27 mouse cellular contexts compared by ENCODE assay signal in the genomic region with DNA sequence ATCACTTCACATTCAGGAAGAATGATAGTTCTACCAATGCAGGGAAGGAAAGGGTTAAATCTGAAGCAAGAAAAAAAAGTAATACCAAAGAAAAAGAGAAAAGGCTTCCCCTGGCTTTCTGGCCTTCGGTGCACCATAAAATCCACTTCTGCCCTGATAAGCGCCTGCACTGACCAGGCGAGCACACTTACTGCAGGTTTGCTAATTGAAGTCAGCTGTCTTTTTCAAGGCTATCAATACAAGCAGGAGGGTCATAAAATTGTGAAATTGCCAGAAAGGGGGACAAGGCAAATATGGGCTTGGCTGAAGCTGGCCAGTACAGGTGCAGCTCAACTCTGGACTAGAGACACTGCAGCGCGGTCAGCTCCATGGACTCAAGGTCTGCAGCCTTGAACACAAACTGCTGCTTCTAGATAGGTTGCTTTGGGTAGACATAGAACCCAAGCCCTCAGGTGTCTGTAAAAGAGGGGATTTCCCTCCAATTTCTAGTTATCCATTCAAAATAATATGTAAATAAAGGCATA.
"Had no signal": no experiment of that assay in that cellular context is flagged by ENCODE, and none has a peak within 500 bp of the region (broad histone marks: within the 10 kb centered on the region; RNA-seq: fewer than 3 reads in every experiment).

No protein-coding gene starts in this region.

- H3K4me1 ChIP-seq: heart, embryonic 13.5 days; heart, embryonic 15.5 days; hindbrain, embryonic 15.5 days; limb, embryonic 15.5 days; liver, embryonic 12.5 days had no signal

- H3K4me2 ChIP-seq: heart, embryonic 11.5 days; heart, embryonic 13.5 days; heart, embryonic 15.5 days; hindbrain, embryonic 13.5 days; hindbrain, embryonic 15.5 days; kidney, embryonic 15.5 days; limb, embryonic 13.5 days; limb, embryonic 15.5 days; liver, embryonic 12.5 days had no signal

- H3K4me3 ChIP-seq: gastrocnemius, adult 2 months; heart, adult 2 months; heart, embryonic 13.5 days; heart, embryonic 15.5 days; hindbrain, embryonic 13.5 days; hindbrain, embryonic 15.5 days; kidney, embryonic 15.5 days; limb, embryonic 13.5 days; limb, embryonic 15.5 days; liver, embryonic 12.5 days had no signal

- H3K27ac ChIP-seq: gastrocnemius, adult 2 months; heart, adult 2 months; heart, embryonic 13.5 days; heart, embryonic 15.5 days; hindbrain, embryonic 13.5 days; hindbrain, embryonic 15.5 days; hindbrain, postnatal 0 days; kidney, embryonic 15.5 days; kidney, postnatal 0 days; limb, embryonic 13.5 days; limb, embryonic 15.5 days; liver, embryonic 12.5 days; liver, embryonic 14.5 days had no signal

- DNase-seq: forebrain, postnatal 0 days; gastrocnemius, adult 2 months; gastrocnemius, postnatal 10 days; gastrocnemius, postnatal 25 days; heart, adult 11 months; heart, adult 2 months; heart, postnatal 14 days; heart, postnatal 36 days; kidney, adult 11 months; kidney, adult 9 months; kidney, postnatal 14 days; kidney, postnatal 36 days; layer of hippocampus, adult 9-11 months; layer of hippocampus, postnatal 36 days; left cerebral cortex, postnatal 4 days had no signal

- ATAC-seq: forebrain, postnatal 0 days; hindbrain, postnatal 0 days; liver, embryonic 12.5 days had no signal

- H3K36me3 ChIP-seq: heart, embryonic 13.5 days; heart, embryonic 15.5 days; hindbrain, embryonic 13.5 days; hindbrain, embryonic 15.5 days; kidney, embryonic 15.5 days; limb, embryonic 13.5 days; limb, embryonic 15.5 days; liver, embryonic 12.5 days had no signal

- H3K9me3 ChIP-seq: heart, embryonic 13.5 days; heart, embryonic 15.5 days; hindbrain, embryonic 13.5 days; hindbrain, embryonic 15.5 days; kidney, embryonic 15.5 days; limb, embryonic 13.5 days; limb, embryonic 15.5 days; liver, embryonic 12.5 days had no signal

- H3K9ac ChIP-seq: forebrain, postnatal 0 days; heart, embryonic 13.5 days; heart, embryonic 15.5 days; hindbrain, embryonic 13.5 days; hindbrain, embryonic 15.5 days; kidney, embryonic 15.5 days; limb, embryonic 13.5 days; limb, embryonic 15.5 days; liver, embryonic 12.5 days; liver, embryonic 14.5 days had no signal

- H3K27me3 ChIP-seq: heart, embryonic 15.5 days; hindbrain, embryonic 15.5 days; kidney, embryonic 15.5 days; limb, embryonic 13.5 days; limb, embryonic 15.5 days; liver, embryonic 12.5 days had no signal
